Mouse (Mus musculus): ENCODE measurements around the gene Fkbp11. TPM values are rescaled to one million over a fixed set of nuclear protein-coding genes. Genes with fewer than 3 reads are reported as not detected.

The Fkbp11 gene
- total and polyA plus RNA-seq, 3 experiments, result 118 to 160 TPM; not detected in 1

DNA sequence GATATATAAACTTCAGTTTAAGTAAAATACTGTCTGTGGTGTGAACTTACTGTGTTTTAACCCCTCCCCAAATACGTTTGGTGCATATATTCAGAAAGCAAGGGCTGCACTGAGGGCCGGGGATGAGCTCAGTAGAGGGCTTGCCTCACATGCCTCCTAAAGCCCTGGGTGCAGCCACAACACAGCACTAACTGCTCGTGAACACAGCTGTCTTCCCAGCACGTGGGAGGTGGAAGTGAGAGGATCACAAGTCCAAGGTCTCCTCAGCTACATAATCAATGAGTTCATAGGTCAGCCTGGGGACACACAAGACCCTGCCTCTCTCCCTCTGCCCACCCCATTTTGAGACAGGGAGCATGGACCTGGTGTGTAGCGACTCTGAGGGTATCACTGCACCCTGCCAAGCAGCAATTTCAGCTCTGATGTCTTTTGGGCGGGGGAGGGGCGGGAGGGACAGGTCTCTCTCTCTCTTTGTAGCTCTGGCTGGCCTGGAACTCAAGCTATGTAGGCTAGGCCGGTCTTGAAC lies 4.1 kb upstream of the Fkbp11 start:
- peaks cover 0 to 13% of the 10 kb centered on the region in 2 experiments; a peak in 2 of 4 replicates for H3K36me3 ChIP-seq (ENCODE audit: control insufficient read depth in 1 of 2, insufficient read depth in 2 of 2, low read length in 2 of 2)
- no peak overlapping the region for H3K27ac ChIP-seq (ENCODE audit: control insufficient read depth, low read depth, low read length)
- no peak for DNase-seq (ENCODE audit: low read depth, low spot score)
- no peaks in the 10 kb centered on the region for H3K9me3 ChIP-seq (replicated peaks; ENCODE audit: insufficient read depth, low read length)
- H3K27me3 ChIP-seq (ENCODE audit: control insufficient read depth in 1 of 2, insufficient read depth in 2 of 2, low read length in 2 of 2), result no peaks in the 10 kb centered on the region
- no peak overlapping the region for H3K9ac ChIP-seq (ENCODE audit: control insufficient read depth, low read depth, low read length, poor library complexity, severe bottlenecking)
- H3K79me2 ChIP-seq (ENCODE audit: control insufficient read depth, insufficient read depth, low read length, poor library complexity), result peaks cover 7% of the 10 kb centered on the region; the same call in 1 of the 2 replicates
- TF ChIP-seq TAL1 (IDR thresholded peaks at IDR 0.05; ENCODE audit: low read length), result no peak
- no peak for TF ChIP-seq TBP (IDR thresholded peaks at IDR 0.05; ENCODE audit: low read depth, low read length)
- TF ChIP-seq CHD1 (IDR thresholded peaks at IDR 0.05; ENCODE audit: low read depth, low read length), result no peak
- TF ChIP-seq HCFC1 (IDR thresholded peaks at IDR 0.05; ENCODE audit: low read depth, low read length), result no peak
- H3K4me3 ChIP-seq (ENCODE audit: control insufficient read depth in 1 of 2, insufficient read depth in 1 of 2, low read depth in 2 of 2, low read length in 2 of 2), result no peak overlapping the region
- H3K4me1 ChIP-seq (ENCODE audit: control insufficient read depth in 1 of 2, insufficient read depth in 2 of 2, low read length in 2 of 2), result peaks cover 6 to 23% of the 10 kb centered on the region in 2 experiments

DNA sequence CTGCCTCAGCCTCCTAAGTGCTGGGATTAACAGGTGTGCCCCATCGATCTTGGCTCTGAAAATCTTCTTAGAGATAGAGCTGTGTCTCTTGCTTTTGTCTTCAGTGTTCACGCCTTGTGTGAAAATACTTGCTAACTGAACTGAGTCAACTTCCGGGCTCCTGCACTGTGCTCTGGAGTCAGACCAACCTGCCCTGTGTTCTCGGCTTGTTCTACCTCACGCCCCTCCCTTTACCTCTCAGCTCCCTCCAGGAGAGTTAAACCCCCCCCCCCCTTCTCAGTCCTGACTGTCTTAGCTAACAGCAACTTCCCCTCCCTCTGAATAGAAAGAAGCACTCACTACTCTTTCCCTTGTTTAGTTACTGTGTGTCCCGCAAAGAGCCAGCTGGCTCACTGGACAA lies 2.8 kb upstream of the Fkbp11 start:
- Histone ChIP-seq H3K4me1 (ENCODE audit: control insufficient read depth in 1 of 2, insufficient read depth in 2 of 2, low read length in 2 of 2) (peaks cover 6 to 32% of the 10 kb centered on the region in 2 experiments), H3K36me3 (ENCODE audit: control insufficient read depth in 1 of 2, insufficient read depth in 2 of 2, low read length in 2 of 2) (peaks cover 0 to 13% of the 10 kb centered on the region in 2 experiments; a peak in 2 of 4 replicates), H3K9ac (ENCODE audit: control insufficient read depth, low read depth, low read length, poor library complexity, severe bottlenecking) (no peak overlapping the region), H3K79me2 (ENCODE audit: control insufficient read depth, insufficient read depth, low read length, poor library complexity) (peaks cover 11% of the 10 kb centered on the region), H3K4me3 (ENCODE audit: control insufficient read depth in 1 of 2, insufficient read depth in 1 of 2, low read depth in 2 of 2, low read length in 2 of 2) (no peak overlapping the region), H3K27ac (ENCODE audit: control insufficient read depth, low read depth, low read length) (no peak overlapping the region), H3K27me3 (ENCODE audit: control insufficient read depth in 1 of 2, insufficient read depth in 2 of 2, low read length in 2 of 2) (no peaks in the 10 kb centered on the region), H3K9me3 (replicated peaks; ENCODE audit: insufficient read depth, low read length) (no peaks in the 10 kb centered on the region)
- TF ChIP-seq GATA1 (IDR thresholded peaks at IDR 0.05; ENCODE audit: low read depth, low read length), result no peak
- TF ChIP-seq CHD2 (IDR thresholded peaks at IDR 0.05; ENCODE audit: low read length), result no peak
- TF ChIP-seq ELF1 (IDR thresholded peaks at IDR 0.05; ENCODE audit: low read depth, low read length), result no peak
- TF ChIP-seq ETS1 (IDR thresholded peaks at IDR 0.05; ENCODE audit: low read depth, low read length), result no peak
- no peak for TF ChIP-seq TAL1 (IDR thresholded peaks at IDR 0.05; ENCODE audit: low read length)
- no peak for TF ChIP-seq JUND (IDR thresholded peaks at IDR 0.05; ENCODE audit: low read depth, low read length)
- TF ChIP-seq SMC3 (IDR thresholded peaks at IDR 0.05; ENCODE audit: low read depth, low read length), result no peak
- no peak for DNase-seq (ENCODE audit: low read depth, low spot score)

DNA sequence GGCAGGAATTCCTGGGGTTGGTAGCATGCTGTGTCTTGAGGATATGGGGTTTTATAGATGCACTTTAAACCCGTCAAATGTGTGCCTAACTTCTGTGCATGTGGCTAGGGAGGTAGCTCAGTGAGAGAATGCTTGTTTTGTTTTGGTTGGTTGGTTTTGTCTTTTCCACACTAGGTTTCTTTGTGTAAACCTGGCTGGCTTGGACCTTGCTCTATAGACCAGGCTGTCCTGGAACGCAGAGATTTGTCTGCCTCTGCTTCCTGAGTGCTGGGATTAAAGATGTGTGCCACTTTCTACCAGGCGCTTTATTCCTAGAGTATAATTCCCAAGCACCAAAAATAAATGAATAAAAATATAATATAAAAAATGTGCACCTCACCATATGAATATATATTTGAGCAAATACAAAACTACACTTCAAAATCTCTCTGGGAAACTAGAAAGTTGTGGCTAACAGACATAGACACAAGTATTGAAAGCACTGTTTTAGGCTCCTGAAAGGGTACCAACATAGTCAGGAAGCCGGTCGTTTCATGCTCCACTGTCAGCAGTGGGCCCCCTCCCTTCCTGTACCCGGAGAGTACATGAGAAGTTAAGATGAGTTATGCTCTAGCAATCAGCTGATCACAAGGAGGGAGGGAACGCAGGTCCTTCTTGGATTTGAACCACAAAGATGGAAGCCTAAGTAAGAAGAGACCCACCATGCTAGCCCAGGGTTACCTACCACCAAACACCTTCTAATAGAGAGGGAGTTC lies 2.0 kb upstream of the Fkbp11 start:
- peaks cover 11% of the 10 kb centered on the region for H3K79me2 ChIP-seq (ENCODE audit: control insufficient read depth, insufficient read depth, low read length, poor library complexity)
- peaks cover 6 to 32% of the 10 kb centered on the region in 2 experiments for H3K4me1 ChIP-seq (ENCODE audit: control insufficient read depth in 1 of 2, insufficient read depth in 2 of 2, low read length in 2 of 2)
- no peak overlapping the region for H3K4me3 ChIP-seq (ENCODE audit: control insufficient read depth in 1 of 2, insufficient read depth in 1 of 2, low read depth in 2 of 2, low read length in 2 of 2)
- H3K27ac ChIP-seq (ENCODE audit: control insufficient read depth, low read depth, low read length), result no peak overlapping the region
- peaks cover 0 to 13% of the 10 kb centered on the region in 2 experiments; a peak in 2 of 4 replicates for H3K36me3 ChIP-seq (ENCODE audit: control insufficient read depth in 1 of 2, insufficient read depth in 2 of 2, low read length in 2 of 2)
- no peak overlapping the region for H3K9ac ChIP-seq (ENCODE audit: control insufficient read depth, low read depth, low read length, poor library complexity, severe bottlenecking)
- H3K27me3 ChIP-seq (ENCODE audit: control insufficient read depth in 1 of 2, insufficient read depth in 2 of 2, low read length in 2 of 2), result no peaks in the 10 kb centered on the region
- no peak for DNase-seq (ENCODE audit: low read depth, low spot score)
- TF ChIP-seq MAZ (IDR thresholded peaks at IDR 0.05; ENCODE audit: low read depth, low read length), result no peak
- TF ChIP-seq SIN3A (IDR thresholded peaks at IDR 0.05; ENCODE audit: low read length), result no peak
- no peak for TF ChIP-seq TAL1 (IDR thresholded peaks at IDR 0.05; ENCODE audit: low read length)
- no peak for TF ChIP-seq MAFK (IDR thresholded peaks at IDR 0.05; ENCODE audit: borderline replicate concordance, low read depth, low read length)
- TF ChIP-seq NRF1 (IDR thresholded peaks at IDR 0.05; ENCODE audit: insufficient read depth, low read depth, low read length, poor library complexity, severe bottlenecking), result no peak
- no peak for TF ChIP-seq TCF12 (IDR thresholded peaks at IDR 0.05; ENCODE audit: low read depth, low read length)
- no peak for TF ChIP-seq GATA1 (IDR thresholded peaks at IDR 0.05; ENCODE audit: low read depth, low read length)
- no peak for TF ChIP-seq ZNF384 (IDR thresholded peaks at IDR 0.05; ENCODE audit: low read depth, low read length)
- no peak for TF ChIP-seq MXI1 (IDR thresholded peaks at IDR 0.05; ENCODE audit: low read depth, low read length)
- no peak for TF ChIP-seq RAD21 (IDR thresholded peaks at IDR 0.05; ENCODE audit: low read depth, low read length)
- no peak for TF ChIP-seq E2F4 (IDR thresholded peaks at IDR 0.05; ENCODE audit: borderline replicate concordance, low read depth, low read length)
- no peak for TF ChIP-seq MYB (IDR thresholded peaks at IDR 0.05; ENCODE audit: low read depth, low read length)
- no peak for TF ChIP-seq POLR2AphosphoS2 (IDR thresholded peaks at IDR 0.05; ENCODE audit: low read length)
- TF ChIP-seq USF2 (IDR thresholded peaks at IDR 0.05; ENCODE audit: borderline replicate concordance in 1 of 2, insufficient read depth in 1 of 2, low read depth in 1 of 2, low read length in 2 of 2), result no peak
- no peak for TF ChIP-seq MAX (IDR thresholded peaks at IDR 0.05; ENCODE audit: low read length)
- TF ChIP-seq EP300 (IDR thresholded peaks at IDR 0.05; ENCODE audit: low read depth in 1 of 2, low read length in 2 of 2), result no peak
- H3K9me3 ChIP-seq (replicated peaks; ENCODE audit: insufficient read depth, low read length), result no peaks in the 10 kb centered on the region

Data from MEL (cell line).